Mouse (Mus musculus): ENCODE measurements at regions not wholly inside any gene's neighbourhood (a gene's known extent, or its start where the extent isn't known, plus 50 kb on each side); places are given as distances from the start of the nearest gene placed in this dataset.
A peak's percentile ranks its signal among the peaks of the same experiment; 100 is the strongest.
"Not testable (repeated sequence)": the region's sequence is repeated elsewhere in the genome, so short reads cannot be mapped to it uniquely, and the experiment has no call there.

DNA sequence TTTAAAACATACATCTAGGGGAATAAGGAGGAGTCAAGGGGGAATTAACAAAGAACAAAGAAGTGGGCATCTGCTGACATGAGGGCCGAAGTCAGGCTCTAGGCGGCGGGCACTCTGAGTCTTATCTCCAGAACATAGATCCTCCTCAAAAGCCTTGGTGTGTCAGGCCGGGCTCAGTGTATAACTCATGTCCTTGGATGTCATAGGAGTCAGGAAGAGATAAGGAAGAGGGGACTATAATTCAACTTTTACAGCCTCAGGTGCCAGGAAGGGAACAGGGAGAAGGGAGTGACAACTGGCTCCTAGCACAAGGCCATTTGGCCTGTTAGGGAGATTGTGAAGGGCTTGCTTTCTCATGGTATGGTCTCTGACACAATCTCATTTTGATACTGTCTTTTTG, 185.9 kb upstream of the Ube2e2 start:
- H3K27ac ChIP-seq; H3K4me3 ChIP-seq; intact Hi-C loops (cut with DNase I); DNase-seq (ENCODE audit: extremely low spot score in 1 of 2, low spot score in 2 of 2): not testable (repeated sequence)

GRCm38 (mm10) chr14:19041984-19042760, 148.1 kb upstream of the Ube2e2 start:
- no peak overlapping the region for H3K27ac ChIP-seq
- H3K4me3 ChIP-seq, result peak overlapping the region; percentile 52
- DNase-seq (ENCODE audit: extremely low spot score in 1 of 2, low spot score in 2 of 2), result peak; percentile 64 to 74
- peak; percentile 78 for TF ChIP-seq CTCF (IDR thresholded peaks at IDR 0.05)
- intact Hi-C loops (cut with DNase I), result loop anchor here (10.0 kb wide), 1 partner anchor 537 kb away; no protein-coding TSS in a partner anchor

DNA sequence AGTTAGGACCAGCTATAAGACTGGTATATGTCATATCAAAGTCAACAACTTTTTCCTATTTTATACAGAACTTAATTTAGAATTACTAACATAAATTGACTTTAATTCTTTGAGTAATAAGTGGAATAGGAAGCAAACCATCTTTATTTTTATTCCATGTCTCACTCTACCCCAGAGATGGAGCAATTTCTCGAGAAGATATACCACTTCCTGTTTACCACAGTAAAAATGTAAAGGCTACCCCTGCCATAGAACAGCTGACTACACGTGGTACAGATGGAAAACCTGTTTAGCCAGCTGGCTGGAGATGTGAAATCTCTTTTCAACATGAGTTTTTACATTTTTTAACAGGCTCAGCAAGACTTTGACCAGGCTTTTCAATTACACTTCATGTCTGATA, 126.0 kb upstream of the Ube2e2 start:
- DNase-seq (ENCODE audit: extremely low spot score in 1 of 2, low spot score in 2 of 2), result no peak
- intact Hi-C loops (cut with DNase I), result no loop called here
- no peak for TF ChIP-seq CTCF (IDR thresholded peaks at IDR 0.05)
- no peak overlapping the region for H3K4me3 ChIP-seq
- H3K27ac ChIP-seq, result no peak overlapping the region

DNA sequence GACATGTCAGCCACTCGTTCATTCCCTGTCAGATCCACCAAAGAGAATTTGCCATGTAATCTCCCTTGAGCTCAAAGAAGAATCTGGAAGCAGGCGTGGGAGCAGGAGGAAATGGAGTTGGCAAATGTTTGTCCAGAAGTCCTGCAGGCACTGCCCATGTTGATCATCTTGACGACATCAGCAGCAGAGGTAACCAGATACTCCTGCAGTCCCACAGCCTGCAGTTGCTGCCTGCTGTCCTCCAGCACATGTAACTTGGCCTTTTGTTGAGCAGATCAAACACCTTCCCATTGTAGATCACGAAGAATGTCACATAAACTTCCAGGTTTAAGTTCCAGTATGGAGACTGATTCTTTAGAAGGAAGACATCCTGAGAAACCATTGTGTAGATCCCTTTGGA, 121.3 kb upstream of the Ube2e2 start:
- no peak overlapping the region for H3K27ac ChIP-seq
- TF ChIP-seq CTCF (IDR thresholded peaks at IDR 0.05), result no peak
- intact Hi-C loops (cut with DNase I), result loop anchor here (10.0 kb wide), 2 partner anchors 511 to 641 kb away; no protein-coding TSS in a partner anchor
- no peak overlapping the region for H3K4me3 ChIP-seq
- DNase-seq (ENCODE audit: extremely low spot score in 1 of 2, low spot score in 2 of 2), result no peak

- not testable (repeated sequence) for H3K27ac ChIP-seq; DNase-seq (ENCODE audit: extremely low spot score in 1 of 2, low spot score in 2 of 2); H3K4me3 ChIP-seq
- intact Hi-C loops (cut with DNase I), result loop anchor here (10.0 kb wide), 2 partner anchors 509 to 639 kb away; no protein-coding TSS in a partner anchor
- peak; percentile 53 for TF ChIP-seq CTCF (IDR thresholded peaks at IDR 0.05)
These were observed 119.5 kb upstream of the Ube2e2 start for GRCm38 (mm10) chr14:19013558-19013957.

DNA sequence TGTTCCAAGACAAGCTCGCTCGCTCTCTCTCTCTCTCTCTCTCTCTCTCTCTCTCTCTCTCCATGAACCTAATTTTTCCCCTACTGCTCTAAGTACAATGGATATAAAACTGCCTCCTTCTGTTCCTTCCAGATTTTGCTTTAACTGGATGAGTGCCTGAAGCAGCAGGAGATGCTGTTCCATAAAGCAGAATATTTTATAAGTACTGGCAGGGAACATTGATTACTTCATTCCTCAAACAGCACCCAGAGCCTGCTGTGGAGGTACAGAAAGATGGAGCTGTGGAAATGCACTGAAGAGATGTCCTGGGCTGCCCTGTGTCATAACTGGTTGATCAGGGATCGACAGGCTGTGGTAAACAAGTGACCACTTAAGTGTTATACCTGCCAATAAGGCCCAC, 89.8 kb upstream of the Ube2e2 start:
- Histone ChIP-seq H3K4me3 (no peak overlapping the region), H3K27ac (peak overlapping the region; percentile 33; the same call in 1 of the 2 replicates)
- no peak for TF ChIP-seq CTCF (IDR thresholded peaks at IDR 0.05)
- no peak for DNase-seq (ENCODE audit: extremely low spot score in 1 of 2, low spot score in 2 of 2)
- intact Hi-C loops (cut with DNase I), result loop anchor here (5.0 kb wide), 1 partner anchor 97 kb away; no protein-coding TSS in a partner anchor

- intact Hi-C loops (cut with DNase I), result no loop called here
- Histone ChIP-seq H3K27ac (no peak overlapping the region), H3K4me3 (no peak overlapping the region)
- TF ChIP-seq CTCF (IDR thresholded peaks at IDR 0.05), result no peak
- DNase-seq (ENCODE audit: extremely low spot score in 1 of 2, low spot score in 2 of 2), result no peak
These were observed 69.8 kb upstream of the Ube2e2 start for GRCm38 (mm10) chr14:18963864-18964263.

DNA sequence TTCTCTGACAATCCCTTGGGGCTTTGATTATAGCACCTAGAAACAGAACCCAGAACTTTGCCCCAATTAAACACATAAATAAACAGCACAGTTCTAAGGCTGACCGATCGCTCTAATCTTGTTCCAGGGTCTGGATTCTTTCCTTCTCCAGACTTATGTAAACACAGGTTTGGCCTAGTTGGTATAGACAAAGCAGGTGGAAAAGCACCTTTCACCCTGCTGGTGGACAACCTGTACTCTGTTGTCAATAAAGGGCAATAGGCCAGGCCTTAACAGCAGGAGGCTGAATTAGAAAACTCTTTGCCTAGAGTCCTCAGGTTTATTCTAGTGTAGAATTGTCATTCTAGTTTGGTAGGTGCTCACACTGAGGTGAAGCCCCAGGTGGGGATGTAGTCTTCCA, 69.2 kb upstream of the Ube2e2 start:
- TF ChIP-seq CTCF (IDR thresholded peaks at IDR 0.05), result no peak
- H3K4me3 ChIP-seq, result no peak overlapping the region
- intact Hi-C loops (cut with DNase I), result no loop called here
- no peak overlapping the region for H3K27ac ChIP-seq
- no peak for DNase-seq (ENCODE audit: extremely low spot score in 1 of 2, low spot score in 2 of 2)

All from left cerebral cortex, adult 2 months (tissue).